Mouse (Mus musculus) telencephalon, adult 2 months (tissue): ENCODE results near the gene Adgrg5.

ENCODE experiments used
- DNase-seq: peaks from one replicate; pipeline ENCODE4 v3.0.0-alpha.2; 2011; ENCODE audit warnings: low read depth, low spot score

Gene Adgrg5

DNA sequence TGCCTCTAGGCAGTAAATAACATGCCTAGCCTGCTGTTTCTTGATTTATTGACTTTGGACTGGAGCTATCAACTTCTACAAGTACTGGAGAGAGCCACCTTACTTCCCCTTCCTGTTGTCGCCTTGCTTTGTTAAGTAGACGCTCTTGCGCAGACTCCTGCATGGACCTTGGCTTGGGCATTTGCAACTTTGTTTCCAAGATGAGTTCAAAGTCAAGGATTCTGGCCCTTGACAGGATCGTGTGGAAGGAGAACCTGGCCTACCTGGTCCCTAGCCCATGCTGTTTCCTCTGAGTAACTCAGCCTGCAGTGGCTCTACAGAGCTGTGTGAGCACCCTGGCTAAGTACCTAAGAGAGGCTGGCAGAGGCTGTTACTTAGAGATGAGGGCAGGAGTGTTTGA, 43.6 kb downstream of the Adgrg5 start:
- DNase-seq: no peak

DNA sequence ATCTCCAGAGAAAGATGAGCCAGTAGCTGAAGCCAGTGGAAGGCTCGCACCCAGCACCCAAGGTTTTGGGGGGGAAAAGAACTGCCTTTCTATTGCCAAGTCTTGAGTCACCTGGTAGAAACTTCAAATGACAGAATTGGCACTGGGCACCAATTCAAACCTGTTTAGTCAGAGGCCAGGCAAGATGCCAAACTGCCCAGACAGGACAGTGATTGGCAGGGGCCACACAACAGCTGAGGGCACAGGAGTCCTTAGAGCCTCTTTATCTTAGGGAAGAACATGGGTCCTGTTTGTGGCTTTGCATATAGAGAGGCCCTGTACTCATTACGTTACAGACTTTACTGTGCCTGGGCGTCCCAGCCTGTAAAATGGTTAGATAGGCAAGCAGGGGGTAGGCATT, 44.1 kb downstream of the Adgrg5 start:
- no peak for DNase-seq

DNA sequence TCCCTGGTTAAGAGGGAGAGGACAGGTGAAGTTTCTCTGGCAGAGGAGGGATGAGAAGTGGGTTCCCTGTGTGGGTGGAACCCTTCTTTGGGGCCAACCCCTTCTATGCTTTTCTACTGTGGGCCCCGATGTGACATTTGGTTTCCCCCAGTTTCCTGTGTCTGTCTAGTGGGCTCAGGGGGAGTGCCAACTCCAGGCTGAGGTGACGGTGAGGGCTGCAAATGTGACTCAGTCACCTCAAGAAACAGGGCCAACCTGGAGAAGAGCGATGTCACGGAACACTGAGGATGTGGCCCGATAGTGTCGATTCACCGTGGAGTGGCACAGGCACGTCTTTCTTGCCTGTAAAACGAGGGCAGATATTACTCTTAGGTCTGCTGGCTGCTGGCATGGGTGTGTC, 49.8 kb downstream of the Adgrg5 start:
- DNase-seq: no peak

DNA sequence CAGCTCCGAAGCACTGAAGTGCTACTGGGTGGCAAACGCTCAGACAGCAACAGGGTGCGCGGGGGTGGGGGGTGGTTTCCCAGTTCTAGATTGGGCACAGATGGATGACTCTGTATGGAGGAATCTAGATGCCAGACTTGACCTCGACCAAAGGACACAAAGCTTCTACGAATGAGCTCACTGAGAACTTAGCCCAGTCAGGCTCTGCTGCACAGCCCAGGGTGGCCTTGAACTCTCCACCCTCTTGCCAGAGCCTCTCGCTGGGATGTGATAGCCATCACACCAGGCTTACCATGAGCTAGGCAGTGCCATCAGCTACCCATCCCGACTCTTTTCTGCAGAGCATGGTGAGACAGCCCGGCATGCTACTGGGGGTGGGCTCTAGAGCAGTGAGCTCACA, 50.3 kb downstream of the Adgrg5 start:
- no peak for DNase-seq

DNA sequence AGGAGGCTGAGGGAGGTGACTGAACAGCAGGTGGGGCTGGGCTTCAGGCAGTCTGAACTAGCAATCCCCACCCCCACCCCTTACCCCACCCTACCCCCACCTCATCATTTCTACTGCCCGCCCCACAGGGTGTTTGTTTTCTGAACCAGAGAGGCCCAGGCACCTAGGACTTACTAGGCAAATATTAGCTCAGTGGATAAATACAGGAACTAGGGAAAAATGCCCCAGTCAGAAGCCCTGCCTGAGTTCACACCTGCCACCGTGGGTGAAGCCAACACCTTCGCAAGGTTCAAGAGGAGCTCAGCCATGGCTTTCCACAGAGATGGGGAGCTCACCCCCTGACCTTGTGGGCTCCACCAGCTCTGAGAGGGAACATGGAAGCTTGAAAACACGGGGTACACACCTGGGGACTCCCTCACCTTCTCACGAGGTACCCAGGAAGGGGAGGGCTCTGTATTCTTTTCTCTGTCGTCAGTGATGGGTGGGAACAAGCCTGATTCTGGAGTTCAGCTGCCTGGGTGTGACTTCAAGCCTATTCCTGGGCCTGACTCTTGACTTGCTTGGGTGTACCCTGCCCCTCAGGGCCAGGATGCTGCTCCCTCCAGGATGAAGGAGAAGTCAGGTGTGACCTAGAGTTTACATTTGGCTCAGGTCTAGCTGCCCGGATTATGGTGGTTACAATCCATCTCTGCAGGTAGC, 51.1 kb downstream of the Adgrg5 start, which contains the start of gene Adgrg1:
Gene Adgrg1, plus strand, starts transcription at position 285 of the 699 bp plus-strand sequence.
- DNase-seq: no peak

DNA sequence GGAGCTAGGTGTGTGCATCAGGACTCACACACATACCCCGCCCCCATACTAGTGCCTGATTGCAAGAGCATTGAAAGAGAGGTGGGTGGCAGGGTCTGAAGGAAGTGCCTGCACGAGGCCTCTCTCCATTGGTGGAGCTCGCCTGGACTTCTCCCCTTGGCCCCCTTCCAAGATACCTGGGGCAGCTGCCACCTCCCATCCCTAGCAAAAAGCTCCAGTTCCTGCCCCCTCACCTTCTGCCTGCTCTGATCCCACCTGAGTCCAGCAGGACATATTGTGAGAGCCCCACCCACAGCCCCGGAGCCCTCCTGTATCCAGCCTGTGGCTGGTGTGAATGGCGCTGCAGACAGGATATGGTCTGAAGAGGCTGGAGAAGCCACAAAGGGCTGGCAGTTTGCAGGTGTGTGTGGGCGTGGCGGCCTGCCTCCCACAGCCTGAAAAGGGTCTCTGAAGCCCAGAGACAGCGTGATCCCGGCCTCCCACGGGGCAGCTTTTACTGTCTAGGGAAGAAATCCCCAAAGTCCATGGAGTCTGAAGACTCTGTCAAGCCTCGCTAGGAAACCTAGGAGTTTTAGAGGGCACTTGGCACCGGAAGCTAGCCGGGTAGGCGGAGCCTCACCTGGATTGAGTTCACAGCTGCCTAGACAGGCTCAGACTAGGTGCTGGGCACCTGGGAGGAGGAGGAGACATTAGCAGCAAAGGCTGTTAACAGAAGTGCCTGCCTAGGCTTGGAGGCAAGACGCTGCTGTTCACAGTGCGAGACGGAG, 53.3 kb downstream of the Adgrg5 start:
- DNase-seq: no peak

DNA sequence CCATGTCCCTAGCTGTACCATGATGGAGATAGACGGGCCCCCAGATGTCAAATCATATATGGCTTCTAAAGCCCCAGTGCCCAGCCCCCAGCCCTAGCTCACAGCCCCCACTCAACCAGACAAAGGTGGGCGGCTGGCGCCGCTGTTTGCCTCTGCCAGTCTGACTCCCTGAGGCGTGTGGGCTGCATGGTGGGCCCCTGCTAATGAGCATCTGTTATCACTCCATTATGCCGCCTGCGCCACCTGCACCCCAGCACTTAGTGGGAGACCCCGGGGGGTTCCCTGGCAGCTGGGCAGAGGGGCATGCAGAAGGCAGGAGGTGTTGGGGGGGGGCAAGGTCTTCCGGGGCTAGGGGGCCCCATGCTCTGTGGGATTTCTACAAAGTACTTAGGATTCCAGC, 54.6 kb downstream of the Adgrg5 start:
- DNase-seq: no peak

DNA sequence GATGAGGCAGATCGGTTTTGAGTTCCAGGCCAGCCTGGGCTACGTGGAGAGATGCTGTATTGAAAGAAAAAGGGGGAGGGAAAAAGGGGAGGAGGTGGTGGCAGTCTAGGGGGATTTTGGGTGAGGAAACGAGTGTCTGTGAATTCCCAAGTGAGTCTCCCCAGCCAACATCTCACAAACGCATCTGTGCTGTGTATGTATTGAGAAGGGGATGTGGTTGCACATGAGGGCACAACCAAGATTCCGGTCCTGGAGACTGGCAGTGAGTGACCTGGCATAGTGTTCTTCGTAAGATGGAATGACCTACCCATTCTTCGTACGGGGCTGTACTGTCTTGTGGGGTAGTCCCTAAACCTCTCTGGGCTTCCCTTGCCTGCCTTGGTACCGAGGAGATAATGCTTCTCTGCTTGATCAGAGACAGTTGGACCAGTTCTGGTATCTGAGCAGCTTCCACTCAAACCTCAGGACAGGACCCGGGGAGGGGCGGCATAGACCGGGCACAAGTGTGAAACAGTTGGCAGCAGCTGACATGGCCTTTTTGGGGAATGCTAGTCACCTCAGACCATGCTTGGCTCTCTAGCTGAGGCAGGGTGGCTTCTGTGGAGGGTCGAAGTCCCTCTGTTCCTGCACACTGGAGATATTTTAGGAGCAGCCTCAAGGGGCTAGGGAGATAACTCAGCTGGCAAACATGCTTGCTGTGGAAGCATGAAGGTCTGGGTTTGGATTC, 55.3 kb downstream of the Adgrg5 start:
- DNase-seq: no peak

DNA sequence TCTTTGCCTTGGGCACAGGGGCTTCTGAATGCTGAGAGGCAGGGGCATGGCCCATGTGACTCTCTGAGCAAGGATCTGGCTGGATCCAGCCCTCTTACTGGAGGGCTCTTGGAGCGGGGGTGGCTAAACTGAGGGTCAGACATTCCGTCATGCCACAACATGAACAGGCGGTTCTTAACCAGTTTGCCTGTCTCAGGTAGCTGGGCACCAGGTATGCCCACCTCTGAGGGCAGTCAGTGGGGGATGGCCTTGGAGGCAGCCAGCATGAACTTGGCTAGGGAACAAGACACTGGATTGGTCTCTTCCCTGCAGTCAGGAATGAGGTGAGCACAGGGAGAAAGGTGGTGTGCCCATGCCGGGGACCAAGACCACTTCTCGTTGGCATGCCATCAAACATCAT, 56.7 kb downstream of the Adgrg5 start:
- no peak for DNase-seq

DNA sequence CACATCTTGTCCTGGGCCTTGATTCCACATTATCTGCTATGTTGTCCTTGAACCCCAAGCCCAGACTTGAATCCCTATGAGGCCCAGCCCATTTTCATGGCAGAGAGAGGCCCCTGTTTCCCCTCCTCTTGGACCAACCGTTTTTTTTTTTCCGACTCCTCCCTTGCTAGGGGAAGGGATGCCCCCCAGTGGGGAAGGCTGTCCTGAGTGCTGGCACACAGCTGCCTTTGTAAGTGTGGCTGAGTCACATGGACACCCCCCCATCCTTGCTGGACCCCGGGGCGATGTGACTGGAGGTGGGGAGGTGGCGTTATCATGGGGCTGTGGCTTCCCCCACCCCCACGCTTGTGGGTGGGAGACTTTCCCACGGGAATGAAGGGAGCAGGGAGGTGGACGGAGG, 57.5 kb downstream of the Adgrg5 start:
- no peak for DNase-seq

DNA sequence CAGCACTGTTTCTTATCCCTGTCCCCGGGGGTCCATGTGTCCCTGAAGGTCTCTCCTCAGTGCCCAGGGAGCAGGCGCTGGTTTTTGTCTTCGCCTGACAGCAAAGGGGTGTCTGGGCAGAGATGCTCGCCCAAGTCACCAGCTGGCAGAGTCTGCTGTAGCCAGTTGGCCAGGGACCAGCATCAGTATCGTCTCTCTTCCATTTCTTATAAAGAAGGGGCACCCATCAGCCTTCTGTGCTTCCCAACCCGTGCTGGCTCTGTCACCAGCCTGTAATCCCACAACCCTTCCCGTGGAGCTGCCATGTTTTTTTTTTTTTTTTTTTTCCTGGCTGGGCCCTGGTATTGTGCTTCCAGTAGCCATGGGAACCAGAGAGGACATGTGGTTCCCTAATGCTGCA, 58.4 kb downstream of the Adgrg5 start:
- no peak for DNase-seq

DNA sequence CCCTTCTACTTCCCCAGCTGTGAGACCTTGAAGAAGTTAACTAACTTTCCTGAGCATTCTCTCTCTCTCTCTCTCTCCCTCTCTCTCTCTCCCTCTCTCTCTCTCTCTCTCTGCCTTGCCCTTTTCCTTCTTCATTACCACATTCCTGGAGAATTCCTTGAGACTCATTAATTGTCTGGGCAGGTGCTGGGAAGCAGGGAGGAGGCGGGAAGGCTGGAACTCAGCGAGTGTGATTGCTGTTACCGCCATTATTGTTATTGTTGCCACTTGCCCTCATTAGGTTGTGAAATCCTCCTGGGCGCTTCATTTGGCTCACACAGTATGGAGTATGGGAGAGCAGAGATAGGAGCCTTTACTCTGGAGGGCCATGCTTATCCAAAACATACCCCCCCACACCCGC, 59.7 kb downstream of the Adgrg5 start:
- no peak for DNase-seq

DNA sequence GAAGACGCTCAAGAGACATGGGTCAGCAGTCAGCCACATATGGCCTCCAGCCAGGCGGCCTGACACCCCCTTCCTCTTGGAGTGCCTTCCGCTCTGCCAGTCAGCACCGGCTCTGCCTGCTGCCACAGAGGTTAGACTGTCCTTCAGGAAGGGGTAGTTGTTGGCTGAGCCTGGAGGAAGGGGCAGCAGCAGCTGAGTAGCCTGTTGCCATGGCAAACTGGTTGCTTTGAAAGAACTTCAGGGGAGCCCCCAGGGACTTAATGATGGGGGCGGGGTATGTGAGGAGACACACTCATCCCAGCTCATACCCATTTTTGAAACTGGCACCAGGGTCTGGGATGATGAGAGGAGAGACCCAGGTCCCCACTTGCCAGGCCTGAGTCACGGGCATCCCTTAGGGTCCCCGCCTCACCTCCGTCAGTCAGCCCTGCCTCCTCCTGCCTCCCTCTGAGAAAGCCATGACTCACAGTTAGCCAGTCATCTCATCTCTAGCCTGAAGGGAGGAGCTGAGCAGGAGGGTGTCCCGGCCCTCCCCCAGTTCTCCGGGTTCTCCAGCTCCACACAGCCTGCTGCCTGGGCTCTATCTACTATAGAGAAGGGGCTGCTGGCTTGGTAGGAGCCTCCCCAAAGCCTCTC, 60.5 kb downstream of the Adgrg5 start:
- no peak for DNase-seq

DNA sequence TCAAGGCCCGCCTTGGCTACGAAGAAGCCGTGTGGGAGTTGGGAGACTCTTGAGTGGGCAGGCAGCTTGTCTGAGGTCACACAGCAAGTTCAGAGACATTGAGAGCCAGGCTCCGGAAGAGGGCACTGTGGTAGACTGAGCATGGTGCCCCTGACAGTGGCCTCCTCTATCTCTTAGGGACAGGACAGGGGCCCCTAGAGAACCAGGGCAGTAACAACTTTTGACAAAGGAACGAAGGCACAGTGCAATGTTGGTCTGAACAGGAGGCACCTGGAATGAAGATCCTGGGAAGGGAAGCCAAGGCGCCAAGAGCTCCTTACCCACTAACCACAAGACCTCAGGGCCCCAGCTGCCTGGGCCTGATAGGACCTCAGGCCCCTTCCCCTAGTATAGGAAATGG, 61.5 kb downstream of the Adgrg5 start:
- no peak for DNase-seq

DNA sequence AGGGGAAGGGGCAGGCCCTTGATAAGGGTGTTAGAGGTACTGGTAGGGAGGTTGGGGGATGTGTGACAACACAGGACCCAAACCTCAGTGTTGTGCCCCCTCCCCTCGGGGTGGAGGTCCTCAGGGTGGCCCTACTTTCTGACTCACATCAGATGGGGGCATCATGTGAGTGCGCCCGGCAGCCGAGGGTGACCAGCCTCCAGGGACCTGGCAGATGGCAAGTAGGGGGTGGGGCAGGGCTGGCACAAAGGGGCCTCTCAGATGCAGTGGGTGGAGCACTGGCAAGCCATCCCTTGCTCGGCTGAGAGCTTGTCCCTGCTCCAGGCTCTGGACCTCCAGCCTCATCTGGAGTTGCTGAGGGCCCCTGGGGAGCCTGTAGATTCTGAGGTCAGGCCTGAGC, 63.2 kb downstream of the Adgrg5 start:
- DNase-seq: no peak

DNA sequence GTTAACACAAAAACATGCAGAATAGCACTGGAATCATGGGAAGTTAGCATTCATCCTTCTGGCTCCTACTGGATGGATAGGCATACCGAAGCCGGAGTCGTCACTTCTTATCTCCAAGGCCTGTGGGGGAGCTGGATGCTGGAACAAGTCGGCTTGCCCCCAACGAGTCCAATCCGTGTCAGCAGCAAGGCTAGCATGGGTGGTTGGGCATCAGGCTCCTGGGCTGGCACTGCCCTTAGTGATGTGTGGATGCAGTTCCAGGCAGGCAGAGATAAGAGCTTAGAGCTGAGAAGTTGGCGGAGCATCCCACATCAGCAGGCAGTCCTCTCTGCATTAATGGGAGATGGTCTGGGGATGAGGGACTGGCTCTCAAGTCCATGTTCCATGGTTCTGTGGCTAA, 64.1 kb downstream of the Adgrg5 start:
- no peak for DNase-seq

DNA sequence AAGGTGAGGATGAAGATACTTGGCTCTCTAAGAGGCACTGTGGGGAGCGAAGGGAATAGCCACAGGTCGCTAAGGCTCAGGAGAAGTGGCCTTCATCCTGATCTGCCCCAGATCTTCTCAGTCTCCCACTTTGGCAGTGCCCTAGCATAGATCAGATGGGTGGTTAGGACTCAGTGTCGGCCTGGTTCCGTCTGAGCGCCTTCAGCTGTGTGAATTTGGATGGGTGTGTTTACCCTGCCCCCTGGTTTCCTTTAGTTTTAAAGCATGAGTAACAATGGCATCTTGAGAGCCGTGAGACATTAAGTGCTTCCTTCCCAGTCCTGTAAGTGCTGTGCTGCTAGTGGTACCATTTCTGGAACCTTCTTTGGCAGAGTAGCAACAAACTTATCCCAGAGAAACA, 65.1 kb downstream of the Adgrg5 start:
- DNase-seq: no peak

DNA sequence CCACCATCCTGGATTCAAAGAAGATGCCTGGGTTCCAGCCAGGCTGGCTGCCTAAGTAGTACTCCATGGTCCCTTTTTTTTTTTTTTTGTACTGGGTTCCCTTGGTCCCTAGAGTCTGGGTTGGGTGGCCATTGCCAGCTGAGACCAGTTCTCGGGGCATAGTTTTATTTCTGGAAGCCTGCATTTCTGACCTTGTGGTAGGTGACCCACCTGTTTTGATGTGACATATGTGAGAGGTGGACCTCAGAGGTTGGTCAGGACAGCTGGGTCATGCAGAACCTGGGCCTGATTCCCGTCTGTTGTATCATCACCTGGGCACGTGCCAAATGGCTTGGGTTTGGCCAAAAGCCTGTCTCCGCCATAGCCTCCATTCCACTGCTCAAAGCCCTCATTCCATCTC, 66.2 kb downstream of the Adgrg5 start:
- no peak for DNase-seq

DNA sequence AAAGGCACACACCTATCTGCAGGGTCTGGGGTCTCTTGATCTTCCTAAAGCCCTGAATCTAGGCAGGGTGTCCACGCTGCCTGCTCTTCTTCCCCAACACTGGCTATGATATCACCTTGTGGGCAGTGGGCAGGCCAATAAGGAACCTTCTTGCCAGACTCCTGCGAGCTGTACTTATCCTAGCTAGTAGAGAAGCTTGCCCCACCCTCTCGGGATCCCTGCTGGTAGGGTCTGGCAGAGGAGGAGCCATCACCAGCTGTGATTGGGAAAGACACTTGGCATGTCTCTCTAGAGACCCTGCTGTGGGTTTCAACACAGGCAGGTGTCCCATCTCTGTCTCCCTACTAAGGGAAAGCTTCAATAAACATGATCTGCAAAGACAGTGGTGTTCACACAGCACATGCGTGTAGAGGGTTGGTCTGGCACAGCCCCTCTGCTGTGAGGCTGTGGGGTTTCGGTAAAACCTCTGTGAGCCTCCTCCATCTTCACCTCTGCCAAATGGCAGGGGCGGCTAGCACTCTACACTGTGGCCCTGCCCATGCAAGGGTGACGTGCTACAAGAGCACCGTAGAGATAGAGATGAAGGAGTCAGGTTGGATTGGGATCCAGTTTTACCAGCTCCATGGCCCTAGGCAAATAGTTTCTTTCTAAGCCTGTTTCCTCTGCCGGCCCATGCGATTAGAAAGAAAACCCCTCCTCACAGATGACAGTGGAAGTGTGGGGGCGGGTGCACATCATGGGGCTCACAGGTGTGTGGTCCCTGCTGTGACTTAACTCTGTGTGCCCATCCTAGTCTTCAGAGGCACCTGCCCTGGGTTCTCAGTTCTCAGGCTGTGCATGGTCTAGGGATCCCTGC, 67.3 kb downstream of the Adgrg5 start:
- no peak for DNase-seq

DNA sequence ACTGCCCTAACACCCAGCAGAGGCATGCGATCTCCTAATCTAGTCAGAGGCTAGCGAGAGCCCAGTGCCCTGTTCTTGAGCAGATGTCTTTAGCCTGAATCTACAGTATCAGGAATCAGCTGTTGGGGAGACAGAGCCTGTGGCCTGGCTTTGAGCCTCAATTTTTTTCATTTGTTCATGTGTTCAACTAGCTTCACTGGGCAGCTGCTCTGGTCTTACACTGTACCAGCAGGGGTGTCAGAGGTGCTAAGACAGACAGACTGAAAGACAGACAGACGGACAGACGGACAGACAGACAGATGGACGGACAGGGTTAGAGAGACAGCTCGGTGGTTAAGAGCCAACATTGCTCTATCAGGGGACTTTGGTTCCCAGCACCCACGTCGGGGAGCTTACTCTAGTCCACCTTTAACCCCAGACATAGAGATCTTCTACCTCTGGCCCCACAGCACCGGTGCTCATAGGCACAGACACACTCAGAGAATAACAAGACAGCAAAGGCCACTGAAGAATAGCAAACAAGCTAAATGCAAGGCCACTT, 68.0 kb downstream of the Adgrg5 start:
- no peak for DNase-seq

DNA sequence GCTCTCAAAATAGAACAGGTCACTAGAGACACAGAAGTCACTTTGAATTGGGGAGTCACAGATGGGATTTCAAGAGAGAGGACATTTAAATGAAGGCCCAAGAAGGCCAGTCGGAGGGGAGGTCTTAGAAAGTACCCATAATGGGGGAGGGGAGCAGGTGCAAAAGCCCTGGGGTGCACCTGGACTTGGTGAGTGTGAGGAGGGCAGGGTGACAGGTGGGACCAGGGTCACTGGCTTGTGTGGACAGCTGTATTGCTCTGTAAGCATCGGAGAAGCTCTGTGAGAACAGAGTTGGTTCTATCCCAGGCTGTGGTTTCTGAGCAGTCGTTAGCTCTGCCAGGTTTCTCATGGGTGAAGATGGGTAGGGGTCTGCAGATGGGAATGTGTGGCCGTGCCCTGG, 68.5 kb downstream of the Adgrg5 start:
- no peak for DNase-seq
